Comparison of ENCODE assay signal across 10 mouse cellular contexts in genomic region chr12:29702626-29703025, GRCm38 (mm10).
DNase-seq lines count a peak whose midpoint lies in the region; ATAC-seq lines count a peak whose summit lies in the region.
"Had no signal": no experiment of that assay in that cellular context is flagged by ENCODE, and none has a peak within 500 bp of the region (broad histone marks: within the 10 kb centered on the region; RNA-seq: fewer than 3 reads in every experiment).

No protein-coding gene starts in this region.

- no peak overlapping the region for H3K9ac ChIP-seq in midbrain, embryonic 13.5 days (replicated peaks)
- H3K9ac ChIP-seq: heart, embryonic 13.5 days had no signal

- no peak overlapping the region for H3K4me2 ChIP-seq in midbrain, embryonic 13.5 days (replicated peaks)
- H3K4me2 ChIP-seq: heart, embryonic 13.5 days had no signal

- no peaks in the 10 kb centered on the region for H3K9me3 ChIP-seq in midbrain, embryonic 13.5 days
- H3K9me3 ChIP-seq: heart, embryonic 13.5 days had no signal

- no peaks in the 10 kb centered on the region for H3K36me3 ChIP-seq in midbrain, embryonic 13.5 days
- H3K36me3 ChIP-seq: heart, embryonic 13.5 days had no signal

- WGBS in midbrain, embryonic 13.5 days = 26% methylated on average over 4 of the region's 4 CpGs

- no peak overlapping the region for H3K4me3 ChIP-seq in midbrain, embryonic 13.5 days (replicated peaks)
- H3K4me3 ChIP-seq: heart, embryonic 13.5 days; megakaryocyte, embryonic 14.5 days had no signal

- H3K4me1 ChIP-seq in midbrain, embryonic 13.5 days (replicated peaks) = peaks cover 64% of the 10 kb centered on the region
- H3K4me1 ChIP-seq: megakaryocyte, embryonic 14.5 days had no signal

- peak; percentile 29 for DNase-seq in adrenal gland, adult 2 months
- no peak for DNase-seq in adrenal gland, adult 18-20 months (ENCODE audit: low spot score in 2 of 2)
- DNase-seq in cerebellum, adult 18-20 months = peak; percentile 74 to 81
- DNase-seq in gastrocnemius, postnatal 10 days = peak; percentile 68
- DNase-seq in kidney, postnatal 36 days = peak; percentile 19 to 60
- DNase-seq in ovary, adult 18-20 months (ENCODE audit: low spot score) = no peak

- H3K27me3 ChIP-seq in midbrain, embryonic 13.5 days = no peaks in the 10 kb centered on the region
- H3K27me3 ChIP-seq: heart, embryonic 13.5 days; megakaryocyte, embryonic 14.5 days had no signal

- 0 out of 2 replicates have a peak, but pooled peaks have one; percentile 29 for ATAC-seq in midbrain, embryonic 13.5 days
- no peak for ATAC-seq in granulocyte monocyte progenitor cell, adult 5-6 weeks (replicated peaks; ENCODE audit: poor library complexity, severe bottlenecking)

- peak overlapping the region; percentile 88 for H3K27ac ChIP-seq in midbrain, embryonic 13.5 days
- H3K27ac ChIP-seq: heart, embryonic 13.5 days had no signal

Comparison
In these comparisons a context has a peak if more than half of its experiments do, and no peak if none do; other contexts are left out.
1. DNase-seq: peak in adrenal gland, adult 2 months (single experiment), cerebellum, adult 18-20 months (2 of 2), gastrocnemius, postnatal 10 days (single experiment) and kidney, postnatal 36 days (2 of 2); none in adrenal gland, adult 18-20 months (0 of 2) and ovary, adult 18-20 months (single experiment).